Mouse (Mus musculus) midbrain, embryonic 11.5 days (tissue): ENCODE measurements around the gene Agap3. TPM values are rescaled to one million over a fixed set of nuclear protein-coding genes. Genes with fewer than 3 reads are reported as not detected.

Source experiments
- ATAC-seq: fragments of 200-750 bp; cut with Nextera tagmentation; 2 replicates; pipeline ENCODE4 v1.8.0; 2017; ENCODE audit warnings: moderate TSS enrichment, moderate library complexity; ENCODE audit not compliant: low FRiP score
- DNase-seq: peaks from one replicate; pipeline ENCODE4 v3.0.0; 2015; ENCODE audit warnings: low spot score; ENCODE audit errors: missing footprints
- H3K27ac ChIP-seq: fragments of 300-500 bp; sonication (generic); 2 replicates; pipeline ENCODE4 v1.5.1; 2014; ENCODE audit warnings: low read depth, low read length
- H3K27me3 ChIP-seq: fragments of 300-500 bp; sonication (generic); 2 replicates; pipeline ENCODE4 v1.6.1; 2014; ENCODE audit warnings: mild to moderate bottlenecking, low read length, moderate library complexity, mixed read lengths; ENCODE audit not compliant: control insufficient read depth, insufficient read depth
- H3K36me3 ChIP-seq: fragments of 300-500 bp; sonication (generic); 2 replicates; pipeline ENCODE4 v1.6.1; 2014; ENCODE audit warnings: mild to moderate bottlenecking, low read length, moderate library complexity, mixed read lengths; ENCODE audit not compliant: control insufficient read depth, insufficient read depth
- H3K4me1 ChIP-seq: fragments of 300-500 bp; sonication (generic); 2 replicates; pipeline ENCODE4 v1.6.1; 2014; ENCODE audit warnings: low read length; ENCODE audit not compliant: control insufficient read depth, insufficient read depth
- H3K4me2 ChIP-seq: fragments of 300-500 bp; sonication (generic); 2 replicates; pipeline ENCODE4 v1.6.1; 2014; ENCODE audit warnings: mild to moderate bottlenecking, moderate library complexity
- H3K4me3 ChIP-seq: fragments of 300-500 bp; sonication (generic); 2 replicates; pipeline ENCODE4 v1.5.1; 2014; ENCODE audit warnings: low read depth, low read length
- H3K9ac ChIP-seq: fragments of 300-500 bp; sonication (generic); 2 replicates; pipeline ENCODE4 v1.6.1; 2014; ENCODE audit warnings: low read length
- H3K9me3 ChIP-seq: fragments of 300-500 bp; sonication (generic); 2 replicates; pipeline ENCODE4 v1.6.1; 2016; ENCODE audit warnings: low read length; ENCODE audit not compliant: control insufficient read depth
- WGBS: fragments of 180-500 bp; shearing (Covaris S2); extraction: QIAGEN DNeasy Blood & Tissue Kit; methylation state at CpG from one replicate; pipeline ENCODE4 v1.1.7; 2014; 5-methylcytosine and 5-hydroxymethylcytosine counted together
- polyA plus RNA-seq: library from polyadenylated mRNA; unstranded; fragments of >200 nt; fragmentation: Nextera tagmentation; extraction: Ambion mirVana; gene quantifications from 2 replicates; pipeline ENCODE4 v1.2.1, GENCODE M21; 2014

The Agap3 gene
- polyA plus RNA-seq, 1 experiment from 2014 or later = 57.0 TPM

DNA sequence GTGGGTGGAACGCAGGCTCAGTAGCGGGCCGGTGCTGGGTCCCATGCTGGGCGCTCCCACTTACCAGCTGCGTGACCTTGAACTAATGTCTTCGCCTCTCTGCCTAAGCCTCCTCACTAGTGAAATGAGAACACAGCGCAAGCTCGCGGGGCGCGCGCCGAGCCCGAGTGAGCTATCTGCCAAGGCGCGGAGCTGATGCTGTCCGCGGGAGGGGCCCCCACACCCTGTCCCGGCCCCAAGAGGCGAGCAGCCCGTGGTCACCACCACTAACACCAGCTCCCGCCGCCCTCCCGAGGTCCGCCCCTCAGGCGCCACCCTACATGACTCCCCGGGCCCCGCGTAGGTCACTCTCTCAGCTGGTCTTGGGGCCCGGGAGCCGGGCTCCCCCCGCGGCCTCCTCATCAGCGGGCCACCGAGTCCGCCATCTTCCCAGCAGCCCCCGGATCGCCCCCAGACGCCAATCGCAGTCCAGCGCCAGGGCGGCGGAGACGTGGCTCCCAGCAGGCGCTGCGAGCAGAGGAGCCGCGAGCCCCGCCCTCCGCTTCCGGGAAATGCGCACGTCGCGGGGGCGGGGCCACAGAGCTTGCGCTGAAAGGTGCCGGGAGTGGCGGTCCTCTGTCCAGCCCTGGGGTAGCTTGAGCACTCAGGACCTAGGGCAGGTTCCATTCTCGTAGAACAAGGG lies 7.1 kb upstream of the Agap3 start, which contains the start of gene Fastk:
Gene Fastk (minus strand): TSS at position 542 of the 682 bp plus-strand sequence.
- peaks cover 20% of the 10 kb centered on the region for H3K4me1 ChIP-seq
- WGBS = under 1% methylated on average over 55 of the region's 60 CpGs
- ATAC-seq = peak; percentile 84

DNA sequence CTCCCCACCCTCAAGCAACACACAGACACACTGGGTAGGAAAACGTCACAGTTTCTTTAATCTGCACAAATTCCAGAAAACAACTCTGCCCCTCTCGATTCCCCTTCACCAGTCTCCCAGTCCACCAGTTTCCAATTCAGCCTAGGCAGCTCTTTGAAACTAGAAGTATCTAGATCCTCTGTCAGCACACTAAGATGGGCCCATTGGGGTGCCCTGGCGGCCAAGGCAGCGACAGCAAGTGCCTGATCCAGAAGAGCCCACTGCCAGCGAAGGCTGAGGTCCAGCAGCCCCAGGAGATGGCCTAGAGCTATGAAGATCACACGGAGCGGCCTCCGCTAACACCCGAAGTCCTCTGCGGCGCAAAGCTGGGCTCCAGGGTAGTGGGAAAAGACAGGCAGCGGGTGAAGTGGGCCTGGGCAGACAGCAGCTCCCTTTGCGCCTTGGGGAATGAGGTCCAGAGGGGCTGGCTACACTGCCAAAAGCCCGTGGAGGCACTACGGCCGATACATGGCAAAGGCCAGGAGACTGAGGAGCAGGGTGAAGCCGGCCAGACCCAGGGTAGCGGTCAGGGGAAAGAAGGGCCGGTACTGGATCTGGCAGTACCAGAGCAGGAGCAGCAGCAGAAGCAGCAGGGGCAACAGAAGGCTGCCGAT lies 6.4 kb upstream of the Agap3 start:
- H3K4me1 ChIP-seq = peaks cover 20% of the 10 kb centered on the region
- peak overlapping the region; percentile 95 for H3K9ac ChIP-seq
- H3K9me3 ChIP-seq = no peaks in the 10 kb centered on the region
- 61% methylated on average over 20 of the region's 20 CpGs for WGBS
- H3K27me3 ChIP-seq = no peaks in the 10 kb centered on the region; the same call in 1 of the 2 replicates
- H3K27ac ChIP-seq = peak overlapping the region; percentile 50; the same call in 1 of the 2 replicates
- peak overlapping the region; percentile 93 for H3K4me3 ChIP-seq
- peaks cover 6% of the 10 kb centered on the region; the same call in 1 of the 2 replicates for H3K36me3 ChIP-seq
- peak overlapping the region; percentile 71 for H3K4me2 ChIP-seq
- DNase-seq = no peak
- ATAC-seq = peak; percentile 5

More for the DNA sequence above, 7.1 kb upstream of the Agap3 start, which contains the start of gene Fastk:
- peaks cover 6% of the 10 kb centered on the region; the same call in 1 of the 2 replicates for H3K36me3 ChIP-seq
- peak within 1 kb of the TSS; percentile 95 for H3K9ac ChIP-seq
- peak within 1 kb of the TSS; percentile 75 for H3K27ac ChIP-seq
- H3K9me3 ChIP-seq = no peaks in the 10 kb centered on the region
- peak within 1 kb of the TSS; percentile 93 for H3K4me3 ChIP-seq
- DNase-seq = peak; percentile 98
- peak within 1 kb of the TSS; percentile 71 for H3K4me2 ChIP-seq
- H3K27me3 ChIP-seq = no peaks in the 10 kb centered on the region; the same call in 1 of the 2 replicates

DNA sequence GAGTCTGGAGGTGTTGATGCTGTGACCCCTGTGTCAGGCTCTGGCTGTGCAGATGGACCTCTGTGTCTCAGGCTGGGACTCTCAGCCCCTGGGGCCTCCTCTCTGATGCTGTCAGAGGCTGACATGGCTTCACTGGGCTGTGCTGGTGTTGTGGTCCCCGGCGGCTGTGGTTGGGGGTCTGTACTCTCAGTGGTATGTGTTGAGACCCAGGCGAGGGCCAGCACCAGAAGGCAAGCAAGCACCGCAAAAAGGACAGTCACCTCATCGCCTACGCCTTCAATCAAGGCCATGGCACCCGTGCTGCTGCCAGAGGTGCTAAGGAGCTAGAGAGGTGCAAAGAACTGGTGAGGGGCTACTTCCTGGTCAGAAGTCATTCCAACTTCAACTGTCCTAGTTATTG lies 5.3 kb upstream of the Agap3 start:
- no peak overlapping the region for H3K4me3 ChIP-seq
- H3K36me3 ChIP-seq = peaks cover 6% of the 10 kb centered on the region; the same call in 1 of the 2 replicates
- no peak overlapping the region for H3K9ac ChIP-seq
- WGBS = 92% methylated on average over 7 of the region's 7 CpGs
- DNase-seq (no peak), ATAC-seq (no peak)
- no peaks in the 10 kb centered on the region for H3K9me3 ChIP-seq
- H3K4me1 ChIP-seq = peaks cover 24% of the 10 kb centered on the region
- no peaks in the 10 kb centered on the region; the same call in 1 of the 2 replicates for H3K27me3 ChIP-seq
- H3K27ac ChIP-seq = no peak overlapping the region
- H3K4me2 ChIP-seq = no peak overlapping the region; the same call in 1 of the 2 replicates

DNA sequence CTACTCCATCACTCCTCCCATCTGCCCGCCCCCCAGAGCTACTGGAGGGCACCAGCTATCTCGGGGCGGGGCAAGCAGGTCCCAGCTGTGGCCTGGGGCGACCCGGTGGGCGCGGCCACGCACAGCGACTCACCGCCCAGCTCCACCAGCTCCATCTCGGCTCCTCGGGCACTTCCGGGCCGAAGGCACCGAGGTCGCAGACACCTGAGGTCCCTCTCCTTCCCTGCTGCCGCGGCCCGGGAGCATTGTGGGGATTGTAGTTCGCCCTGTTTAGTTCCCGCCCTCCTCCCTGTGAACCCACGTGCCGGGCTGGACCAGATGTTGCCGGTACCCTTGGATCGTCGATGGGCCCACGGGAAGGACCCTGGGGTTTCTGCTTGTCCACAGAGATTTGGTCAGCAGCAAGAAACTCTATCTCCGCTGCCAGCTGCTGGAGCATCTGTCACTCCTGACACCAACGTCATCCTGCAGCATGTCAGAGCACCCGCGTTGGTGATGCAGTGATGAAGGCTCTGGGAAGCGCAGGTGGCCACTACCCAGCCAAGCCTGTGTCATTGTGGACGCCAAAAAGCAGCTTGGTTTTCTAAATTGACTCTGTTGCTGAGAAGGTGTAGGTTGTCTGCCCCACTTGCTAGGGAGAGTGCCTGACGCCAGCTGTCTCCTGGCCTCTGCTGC lies 4.2 kb upstream of the Agap3 start, which contains the start of gene Tmub1:
Gene Tmub1 (minus strand): TSS at position 231 of the 675 bp plus-strand sequence.
- H3K4me1 ChIP-seq = peaks cover 24% of the 10 kb centered on the region
- ATAC-seq (peak; percentile 54), DNase-seq (peak; percentile 97)
- H3K27ac ChIP-seq = peak within 1 kb of the TSS; percentile 5; the same call in 1 of the 2 replicates
- no peaks in the 10 kb centered on the region; the same call in 1 of the 2 replicates for H3K27me3 ChIP-seq
- WGBS = 2% methylated on average over 34 of the region's 34 CpGs
- no peaks in the 10 kb centered on the region for H3K9me3 ChIP-seq
- H3K4me2 ChIP-seq = peak within 1 kb of the TSS; percentile 74
- peaks cover 6% of the 10 kb centered on the region; the same call in 1 of the 2 replicates for H3K36me3 ChIP-seq
- H3K4me3 ChIP-seq = peak within 1 kb of the TSS; percentile 51
- H3K9ac ChIP-seq = peak within 1 kb of the TSS; percentile 70

DNA sequence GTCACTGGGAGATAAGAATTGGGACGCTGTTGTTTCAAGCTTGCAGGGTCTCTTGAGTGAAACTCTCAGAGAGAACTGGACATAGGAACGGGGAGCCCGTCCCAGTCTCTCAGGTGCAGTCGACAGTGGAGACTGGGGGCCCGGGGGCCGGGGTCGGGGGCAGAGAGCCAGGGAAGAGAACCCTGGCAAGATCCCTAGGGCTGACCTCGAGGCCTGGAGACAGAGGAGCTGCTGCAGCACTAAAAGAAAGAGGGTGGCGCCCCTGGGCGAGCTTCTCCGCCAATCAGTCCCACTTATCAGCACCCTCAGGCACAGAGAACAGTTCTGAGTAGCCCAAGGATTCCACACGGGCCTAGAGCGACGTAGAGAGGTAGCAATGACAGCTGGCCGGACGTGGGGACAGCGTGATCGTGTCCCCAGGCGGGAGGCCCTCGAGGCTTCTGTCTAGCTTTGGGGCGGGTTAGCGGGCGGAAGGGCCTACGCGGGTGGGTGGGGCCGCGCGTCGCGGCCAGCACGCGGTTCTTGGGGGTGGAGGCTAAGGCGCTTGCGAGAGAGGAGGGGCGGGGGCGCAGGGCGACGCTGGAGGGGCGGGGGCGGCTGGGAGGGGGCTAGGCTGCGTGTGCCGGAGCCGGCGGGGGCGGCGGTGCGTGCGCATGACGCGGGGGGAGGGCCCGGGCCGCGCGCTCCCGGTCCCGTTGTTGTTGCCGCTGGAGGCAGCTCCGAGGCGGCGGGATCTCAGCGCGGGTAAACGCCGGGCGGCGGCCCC lies 530 bp upstream of the Agap3 start:
- Histone ChIP-seq H3K4me3 (peak overlapping the region; percentile 98), H3K4me2 (peak overlapping the region; percentile 93), H3K27me3 (no peaks in the 10 kb centered on the region; the same call in 1 of the 2 replicates), H3K9ac (peak overlapping the region; percentile 97), H3K27ac (peak overlapping the region; percentile 85), H3K36me3 (no peaks in the 10 kb centered on the region), H3K4me1 (peaks cover 41% of the 10 kb centered on the region), H3K9me3 (no peaks in the 10 kb centered on the region)
- WGBS = 4% methylated on average over 36 of the region's 66 CpGs
- ATAC-seq (peak; percentile 79), DNase-seq (peak; percentile 98)

DNA sequence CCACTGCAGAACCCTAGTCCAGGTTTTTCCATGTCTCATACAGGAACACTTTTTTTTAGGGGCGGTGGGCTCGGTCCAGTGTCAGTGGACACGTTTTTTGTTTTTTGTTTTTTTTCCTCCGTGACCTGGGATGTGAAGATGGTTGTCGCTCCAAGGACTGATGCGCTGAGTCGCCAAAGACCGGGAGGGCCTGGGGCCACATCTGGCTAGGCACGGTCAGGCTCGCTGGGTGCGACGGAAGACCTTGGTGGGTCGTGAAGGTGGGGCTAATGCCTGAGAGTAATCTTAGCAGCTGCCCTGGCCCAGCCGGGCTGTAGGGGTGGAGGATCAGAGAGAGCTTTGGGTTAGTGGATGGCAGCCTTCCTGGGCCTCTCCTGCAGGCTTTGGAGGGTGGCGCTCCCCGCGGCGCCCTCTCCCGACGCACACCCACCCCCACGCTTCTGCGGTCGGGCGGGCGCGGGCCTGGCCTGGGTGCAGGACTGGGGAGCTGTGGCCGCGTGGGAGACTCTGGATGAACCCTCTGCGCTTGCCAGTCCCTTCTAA lies 785 bp downstream of the Agap3 start:
- Histone ChIP-seq H3K9ac (peak overlapping the region; percentile 97), H3K4me2 (peak overlapping the region; percentile 93), H3K27me3 (no peaks in the 10 kb centered on the region; the same call in 1 of the 2 replicates), H3K36me3 (no peaks in the 10 kb centered on the region), H3K9me3 (no peaks in the 10 kb centered on the region), H3K4me3 (peak overlapping the region; percentile 98), H3K27ac (peak overlapping the region; percentile 85), H3K4me1 (peaks cover 38% of the 10 kb centered on the region)
- peak; percentile 20 for ATAC-seq
- DNase-seq = no peak
- 0% methylated on average over 28 of the region's 29 CpGs for WGBS

DNA sequence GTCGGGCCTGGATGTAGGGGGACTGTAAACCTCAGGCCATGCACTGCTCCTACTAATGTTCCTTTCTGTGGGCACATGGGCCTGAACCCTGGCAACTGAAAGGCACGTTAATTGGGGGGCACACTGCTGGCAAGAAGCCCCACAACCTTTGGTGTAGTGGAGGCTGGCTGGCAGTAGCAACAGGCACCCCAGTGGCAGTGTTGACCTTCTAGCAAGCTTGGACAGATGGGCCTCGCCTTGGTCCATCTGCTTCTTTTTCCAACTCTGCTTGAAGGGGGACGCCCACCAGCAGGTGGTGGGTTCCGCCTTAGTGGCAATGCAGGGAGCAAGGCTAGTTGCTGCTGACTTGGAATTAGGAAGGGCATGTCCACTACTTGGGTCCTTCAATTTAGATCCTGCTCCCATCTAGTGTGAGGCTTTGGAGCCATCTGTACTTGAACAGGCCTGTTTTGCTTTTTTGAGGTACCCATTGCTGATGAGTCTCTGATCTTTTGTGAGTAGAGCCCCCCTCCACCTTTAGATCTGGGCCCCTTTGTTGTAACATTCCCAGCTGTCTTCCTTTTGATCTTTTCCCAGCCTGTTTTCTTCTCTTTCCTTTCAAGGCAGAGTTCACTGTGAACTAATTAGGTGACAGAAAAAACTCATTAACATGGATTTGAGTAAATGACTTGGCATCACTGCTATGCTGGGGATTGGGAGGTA lies 1.5 kb downstream of the Agap3 start:
- Histone ChIP-seq H3K27ac (peak overlapping the region; percentile 48), H3K4me1 (peaks cover 34% of the 10 kb centered on the region), H3K36me3 (no peaks in the 10 kb centered on the region), H3K9me3 (no peaks in the 10 kb centered on the region), H3K4me2 (peak overlapping the region; percentile 93), H3K9ac (peak overlapping the region; percentile 97), H3K27me3 (no peaks in the 10 kb centered on the region; the same call in 1 of the 2 replicates), H3K4me3 (peak overlapping the region; percentile 98)
- 4% methylated on average over 5 of the region's 5 CpGs for WGBS
- ATAC-seq (peak; percentile 2; the same call in 1 of the 2 replicates), DNase-seq (peak; percentile 91)
